Mouse (Mus musculus): ENCODE results near the gene Epo.
A peak's percentile ranks its signal among the peaks of the same experiment; 100 is the strongest.

Epo gene

DNA sequence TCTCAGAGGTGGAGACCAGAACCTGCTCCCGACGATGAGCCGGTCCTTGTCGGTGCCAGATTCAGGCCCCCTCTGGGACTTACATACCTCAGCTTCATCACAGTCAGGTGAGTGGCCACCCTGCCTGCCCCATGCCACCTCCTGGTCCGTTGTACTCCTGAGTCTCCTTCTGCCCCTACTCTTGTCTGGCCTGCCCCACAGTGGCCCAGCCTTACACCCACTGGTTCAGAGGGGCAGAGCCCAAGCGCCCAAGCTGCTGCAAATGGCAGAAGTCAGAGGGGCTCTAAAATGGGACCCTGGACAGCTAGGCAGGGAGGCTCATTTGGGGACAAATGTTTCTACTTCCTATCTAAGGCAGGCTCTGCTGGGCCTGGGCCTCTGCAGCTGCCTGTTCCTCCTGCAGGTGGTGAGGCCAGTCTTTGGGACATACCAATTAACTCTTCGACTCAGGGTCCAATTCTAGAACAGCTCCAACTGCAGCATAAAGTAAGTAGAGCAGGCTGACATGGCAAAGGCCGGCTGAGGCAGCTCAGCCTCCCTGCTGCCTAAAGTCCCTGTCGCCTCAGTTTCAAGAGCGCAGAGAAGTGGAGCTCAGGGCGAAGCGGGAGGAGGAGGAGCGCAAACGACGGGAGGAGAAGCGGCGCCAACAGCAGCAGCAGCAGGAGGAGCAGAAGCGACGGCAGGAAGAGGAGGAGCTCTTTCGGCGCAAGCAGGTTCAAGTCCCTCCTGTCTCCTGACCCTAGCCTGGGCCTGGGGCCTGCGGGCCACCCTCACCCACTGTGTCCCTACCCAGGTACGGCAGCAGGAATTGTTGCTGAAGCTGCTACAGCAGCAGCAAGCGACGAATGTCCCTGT, 9.4 kb downstream of the Epo start:
- no peak for ATAC-seq (ENCODE audit: insufficient number of reproducible peaks, low FRiP score, low TSS enrichment)

DNA sequence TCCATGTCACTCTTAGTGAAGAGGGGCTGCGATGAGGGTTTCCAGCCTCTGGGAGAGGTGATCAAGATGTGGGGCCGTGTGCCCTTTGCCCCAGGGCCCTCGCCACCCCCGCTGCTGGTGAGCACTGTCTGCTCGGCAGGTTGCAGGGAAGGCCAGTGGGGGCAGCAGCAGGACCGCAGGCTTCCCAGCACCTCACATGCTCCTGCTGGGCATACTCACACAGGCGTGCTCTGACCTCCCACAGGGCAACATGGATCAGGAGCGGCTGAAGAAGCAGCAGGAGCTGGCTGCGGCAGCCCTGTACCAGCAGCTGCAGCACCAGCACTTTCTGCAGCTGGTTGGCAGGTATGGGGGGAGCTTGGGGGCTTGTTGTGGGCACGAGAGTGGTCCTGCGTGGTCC, 10.3 kb downstream of the Epo start:
- ATAC-seq (ENCODE audit: insufficient number of reproducible peaks, low FRiP score, low TSS enrichment): no peak

DNA sequence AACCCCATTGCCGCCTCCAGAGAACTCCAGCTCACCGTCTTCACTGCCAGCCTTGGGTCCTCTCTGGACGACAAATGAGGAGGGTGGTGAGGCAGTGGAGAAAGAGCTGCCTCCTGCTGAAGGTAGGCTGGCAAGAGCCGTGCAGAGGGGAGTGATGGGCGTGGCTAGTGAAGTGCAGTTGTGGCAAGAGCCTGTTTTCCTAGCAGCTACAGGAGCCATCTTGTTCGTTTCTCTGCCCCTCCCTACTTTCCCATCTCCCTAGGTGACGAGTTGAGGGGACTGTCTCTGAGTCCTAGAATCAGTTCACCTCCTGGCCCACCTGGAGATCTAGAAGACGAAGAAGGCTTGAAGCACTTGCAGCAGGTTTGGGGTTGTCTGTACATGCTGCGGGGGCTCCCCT, 11.2 kb downstream of the Epo start:
- ATAC-seq (ENCODE audit: insufficient number of reproducible peaks, low FRiP score, low TSS enrichment): no peak

DNA sequence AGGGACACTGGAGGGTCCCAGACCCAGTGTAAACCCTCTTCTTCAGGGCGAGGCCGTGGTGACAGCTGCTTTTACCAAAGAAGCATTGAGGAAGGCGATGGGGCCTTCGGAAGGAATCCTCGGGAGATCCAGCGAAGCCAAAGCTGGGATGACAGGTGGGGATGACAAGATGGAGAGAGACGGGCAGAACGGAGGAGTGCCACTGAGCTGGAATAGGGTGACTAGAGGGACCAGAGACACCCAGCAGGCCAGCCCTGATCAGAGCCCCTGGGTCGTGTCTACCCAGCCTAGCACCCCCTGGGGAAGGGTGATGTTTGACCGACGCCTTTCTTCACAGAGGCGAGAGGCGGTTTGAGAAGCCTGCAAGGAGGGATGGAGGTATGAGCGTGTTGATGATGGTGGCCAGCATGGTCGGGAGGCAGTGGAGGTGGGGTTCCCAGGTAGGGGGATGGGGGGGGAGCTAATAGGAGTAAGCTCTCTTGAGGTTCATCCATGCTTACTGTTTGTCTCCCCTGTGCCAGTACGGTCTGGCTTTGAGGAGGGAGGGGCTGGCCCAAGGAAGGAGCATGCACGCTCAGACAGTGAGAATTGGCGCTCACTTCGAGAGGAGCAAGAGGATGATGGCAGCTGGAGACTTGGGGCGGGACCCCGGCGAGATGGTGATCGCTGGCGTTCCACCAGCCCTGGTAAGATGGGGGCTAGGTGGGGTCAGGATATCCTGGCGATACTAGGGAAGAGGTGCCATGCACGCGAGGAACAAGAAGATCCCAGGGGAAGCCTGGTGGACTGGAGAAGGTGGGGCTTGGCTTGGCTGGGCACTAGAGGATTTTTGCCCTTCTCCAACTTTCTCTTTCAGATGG, 13.1 kb downstream of the Epo start:
- no peak for ATAC-seq (ENCODE audit: insufficient number of reproducible peaks, low FRiP score, low TSS enrichment)

DNA sequence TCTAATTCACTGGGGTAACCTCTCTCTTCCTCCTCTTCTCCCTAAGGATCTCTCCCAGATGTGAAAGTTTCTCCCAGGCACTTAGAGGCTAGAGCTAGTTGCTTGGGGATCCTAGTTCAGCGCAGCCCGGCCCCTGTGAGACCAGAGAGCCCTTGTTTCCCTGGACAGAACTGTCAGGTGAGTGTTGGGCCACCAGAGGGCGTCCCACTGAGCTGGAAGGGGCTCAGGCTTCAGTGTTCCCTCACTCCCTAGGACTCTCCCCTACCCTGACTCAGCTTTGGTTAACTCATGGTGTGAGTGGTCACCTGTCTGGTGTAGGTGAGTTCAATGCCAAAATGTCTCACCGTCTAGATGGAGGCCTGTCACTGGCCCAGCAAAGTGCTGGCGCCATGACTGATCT, 14.6 kb downstream of the Epo start, which contains the start of gene Gigyf1:
Gigyf1 (plus strand) TSS at position 113 of the 400 bp plus-strand sequence.
- no peak for ATAC-seq (ENCODE audit: insufficient number of reproducible peaks, low FRiP score, low TSS enrichment)

DNA sequence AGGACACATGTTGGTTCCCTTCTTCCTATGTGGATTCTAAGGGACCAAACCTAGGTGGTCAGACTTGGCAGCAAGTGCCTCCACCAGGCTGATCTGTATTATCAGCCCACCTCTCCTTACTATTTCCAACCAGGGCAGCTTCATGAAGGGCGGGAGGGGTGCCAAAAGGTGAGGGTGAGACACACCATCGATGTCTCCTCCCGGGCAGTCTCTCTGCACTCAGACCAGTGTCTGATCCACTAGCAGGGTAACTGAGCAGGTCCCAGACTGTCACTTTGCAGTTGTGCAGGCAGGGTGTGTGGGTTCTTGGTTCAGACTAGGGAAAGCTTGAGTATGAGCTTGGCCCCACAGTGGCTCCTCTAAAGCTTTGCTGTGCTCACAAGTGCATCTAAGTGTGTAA, 18.2 kb downstream of the Epo start:
- ATAC-seq (ENCODE audit: insufficient number of reproducible peaks, low FRiP score, low TSS enrichment): no peak

DNA sequence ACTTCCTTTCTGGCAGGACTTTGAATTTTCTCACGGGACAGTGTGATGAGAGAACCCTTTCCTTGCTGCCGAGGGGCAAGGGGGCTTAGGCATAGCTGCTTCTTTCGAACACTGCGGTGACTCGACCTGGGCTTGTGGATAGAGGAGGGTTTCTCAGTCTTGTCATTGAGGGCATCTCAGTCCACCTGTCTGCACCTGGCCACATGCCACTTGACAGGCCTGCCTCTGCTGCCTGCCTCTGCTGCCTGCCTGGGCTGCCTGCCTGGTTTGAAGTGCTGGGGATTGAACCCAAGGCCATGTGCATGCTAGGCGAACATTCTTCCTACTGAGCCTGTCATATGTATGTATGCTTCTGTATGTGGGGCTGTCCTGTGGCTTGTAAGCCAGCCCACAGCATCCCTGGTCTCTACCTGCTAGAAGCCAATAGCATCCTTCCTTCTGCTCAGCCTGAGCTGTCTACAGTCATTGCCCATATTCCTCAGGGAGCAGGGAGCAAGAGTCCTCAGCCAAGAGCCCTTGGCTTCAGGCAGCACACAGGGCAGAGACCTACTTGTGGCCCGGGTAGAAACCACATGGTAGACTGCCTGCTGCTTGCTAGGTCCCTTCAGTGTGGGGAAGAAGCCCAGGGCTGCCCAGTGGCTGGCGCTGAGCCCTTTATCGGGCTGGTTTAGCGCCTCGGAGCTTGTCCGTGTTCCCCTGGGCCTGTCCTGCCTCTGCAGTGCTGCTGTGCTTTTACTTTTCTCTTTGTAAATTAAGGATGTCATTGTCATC, 18.9 kb downstream of the Epo start:
- no peak for ATAC-seq (ENCODE audit: insufficient number of reproducible peaks, low FRiP score, low TSS enrichment)

DNA sequence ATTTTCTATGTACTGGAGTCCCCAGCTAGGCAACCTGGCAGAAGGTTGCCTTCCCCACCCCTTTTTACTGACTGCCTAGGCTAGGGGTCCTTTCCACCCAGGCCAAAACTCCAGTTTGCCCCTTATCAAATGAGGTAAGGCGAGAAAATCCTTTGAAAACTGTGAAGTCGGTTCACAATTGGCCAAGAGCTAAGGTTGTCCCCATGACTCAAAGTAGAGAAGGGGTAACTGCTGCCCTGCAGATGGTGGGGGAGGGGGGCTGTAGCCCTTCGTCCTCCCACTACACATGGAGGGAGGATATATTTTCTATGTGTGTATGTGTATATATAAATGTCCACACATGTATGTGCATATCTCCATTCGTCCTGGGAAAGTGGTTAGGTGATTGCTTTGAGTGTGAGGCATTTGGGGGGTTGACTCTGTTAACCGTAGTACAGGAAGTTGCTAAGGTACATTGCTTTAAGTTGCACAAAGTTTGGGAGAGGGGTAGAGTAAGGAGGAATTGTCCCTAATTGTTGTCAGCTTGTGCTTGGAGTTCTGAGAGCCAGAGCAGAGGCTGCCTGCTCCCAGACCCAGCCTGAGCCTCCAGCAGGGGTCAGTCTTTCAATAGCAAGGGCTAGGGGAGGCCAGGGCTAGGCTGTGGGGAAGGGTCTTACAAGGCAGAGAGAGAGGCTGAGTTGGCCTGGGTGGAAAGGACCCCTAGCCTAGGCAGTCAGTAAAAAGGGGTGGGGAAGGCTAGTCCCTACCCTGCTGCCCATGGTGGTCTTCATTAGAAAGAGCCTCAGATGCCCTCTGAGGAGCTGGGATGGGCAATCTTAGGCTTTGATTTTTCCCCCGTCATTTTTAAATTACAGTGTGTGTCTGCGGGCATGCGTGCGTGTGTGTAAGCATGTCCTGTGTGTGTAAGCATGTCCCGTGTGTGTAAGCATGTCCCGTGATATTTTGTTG, 19.9 kb downstream of the Epo start:
- no peak for ATAC-seq (ENCODE audit: insufficient number of reproducible peaks, low FRiP score, low TSS enrichment)

DNA sequence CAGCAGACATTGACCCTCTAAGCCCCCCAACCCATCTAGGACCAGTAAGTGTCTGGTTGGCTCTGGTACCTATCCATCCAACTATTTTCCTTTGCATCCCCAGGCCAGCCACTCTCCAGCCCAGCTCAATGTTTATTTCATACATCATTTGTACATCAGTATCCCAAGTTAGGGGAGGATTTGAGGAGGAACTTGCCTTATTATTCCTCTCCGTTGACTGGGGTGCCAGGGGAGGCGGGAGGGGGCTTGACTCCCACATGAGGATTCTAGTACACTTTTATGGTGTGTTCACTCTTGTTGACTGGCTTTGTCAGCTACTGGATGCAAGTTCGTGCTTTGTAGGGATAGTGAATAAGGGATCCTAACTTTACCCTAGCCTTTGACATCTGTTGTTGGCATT, 21.3 kb downstream of the Epo start:
- ATAC-seq (ENCODE audit: insufficient number of reproducible peaks, low FRiP score, low TSS enrichment): no peak

DNA sequence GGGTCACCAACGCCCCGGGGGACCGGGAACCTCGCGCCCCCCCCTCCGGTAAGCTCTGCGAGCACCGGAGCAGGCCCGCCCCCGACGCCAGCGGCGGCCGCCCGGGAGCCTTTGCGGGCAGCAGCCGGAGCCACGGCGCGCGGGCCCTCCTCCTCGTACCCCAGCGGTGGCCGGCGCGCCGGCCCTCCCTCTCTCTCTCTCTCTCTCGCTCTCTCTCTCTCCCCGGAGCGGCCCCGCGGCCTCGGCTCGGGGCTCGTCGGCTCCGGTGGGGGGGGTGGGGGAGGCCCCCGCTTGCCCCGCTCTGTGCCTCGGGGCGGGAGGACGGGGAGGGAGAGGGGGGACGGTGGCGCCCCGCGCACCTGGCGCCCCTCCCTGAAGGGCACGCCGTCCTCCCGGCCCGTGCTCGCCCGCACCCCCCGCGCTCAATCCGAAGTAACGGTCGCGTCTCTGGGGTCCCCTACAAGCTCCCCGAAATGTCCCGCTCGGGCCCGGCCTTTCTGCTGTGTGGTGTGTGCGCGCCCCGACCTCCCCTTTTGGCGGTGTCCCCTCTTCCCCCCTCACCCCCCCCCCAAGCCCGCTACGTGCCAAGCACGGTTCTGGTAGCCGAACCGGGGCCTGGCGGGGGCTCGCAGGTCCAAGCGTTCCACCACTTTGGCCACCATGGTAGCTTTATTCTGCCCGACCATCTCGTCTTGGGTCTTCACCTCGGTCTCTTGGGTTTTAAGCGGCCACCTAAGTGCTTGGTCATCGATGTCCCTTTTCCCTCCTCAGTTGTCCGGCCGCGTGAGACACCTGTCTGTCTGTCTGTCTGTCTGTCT, 22.3 kb downstream of the Epo start:
- no peak for ATAC-seq (ENCODE audit: insufficient number of reproducible peaks, low FRiP score, low TSS enrichment)

DNA sequence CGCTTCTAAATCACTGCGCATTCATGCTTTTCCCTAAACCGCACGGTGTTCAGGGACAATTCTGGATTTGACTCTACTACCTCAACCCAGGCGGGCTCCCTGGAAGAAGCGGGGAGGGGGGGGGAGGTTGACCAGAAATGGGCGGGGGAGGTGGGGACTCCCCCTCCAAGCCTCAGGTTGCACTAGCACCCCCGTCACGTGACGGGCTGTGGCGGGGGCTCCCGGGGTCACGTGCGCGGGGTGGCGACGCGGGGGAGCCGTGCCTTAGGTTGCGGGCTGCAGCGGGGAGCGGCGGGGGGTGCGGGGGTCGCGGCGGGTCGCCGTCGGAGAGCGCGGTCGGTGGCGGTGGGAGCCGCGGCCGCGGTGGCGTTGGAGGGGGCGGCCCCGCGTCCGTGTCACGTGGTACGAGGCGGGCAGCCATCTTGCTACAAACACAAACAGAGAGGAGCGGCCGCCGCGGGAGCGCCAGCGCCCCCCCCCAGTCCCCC, 23.0 kb downstream of the Epo start:
- no peak for ATAC-seq (ENCODE audit: insufficient number of reproducible peaks, low FRiP score, low TSS enrichment)

DNA sequence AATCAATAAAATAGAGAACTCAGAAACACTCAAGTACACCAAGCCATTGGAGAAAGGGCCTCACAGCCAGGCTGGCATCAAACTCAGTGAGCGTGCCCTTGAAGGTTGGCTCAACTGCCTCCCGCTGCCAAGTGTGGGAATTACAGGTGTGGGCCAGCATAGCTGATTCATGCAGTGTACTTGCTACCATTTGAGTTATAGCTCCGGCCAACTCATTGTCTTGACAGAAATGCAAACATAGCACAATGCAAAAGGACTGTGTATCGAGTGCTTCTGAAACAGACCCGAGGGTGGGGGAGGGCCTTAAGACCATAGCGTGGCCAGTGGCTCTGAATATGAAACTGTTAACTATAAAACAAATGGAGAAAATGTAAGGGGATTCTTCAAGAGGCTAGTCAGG, 29.0 kb downstream of the Epo start:
- no peak for ATAC-seq (ENCODE audit: insufficient number of reproducible peaks, low FRiP score, low TSS enrichment)

DNA sequence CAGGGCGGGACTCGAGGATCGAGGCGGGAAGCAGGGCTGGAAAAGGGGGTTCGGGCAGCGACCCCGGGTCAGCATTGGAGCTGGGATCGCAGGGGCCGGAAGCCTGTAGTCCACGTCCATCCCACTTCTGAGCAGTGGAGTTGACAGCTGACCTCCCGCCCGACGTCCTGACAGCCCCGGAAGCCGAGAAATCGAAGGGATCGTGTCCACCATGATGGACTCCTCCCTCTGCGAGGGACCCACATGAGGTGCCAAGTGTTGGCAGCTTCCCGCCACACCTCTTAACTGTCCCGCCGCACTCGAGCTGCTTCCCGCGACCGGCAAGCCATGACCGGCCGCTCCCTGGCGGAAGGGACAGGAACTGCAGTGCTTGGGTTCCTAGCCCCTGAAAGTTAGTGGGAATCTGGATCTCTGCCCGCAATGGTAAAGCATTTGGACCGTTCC, 30.4 kb downstream of the Epo start:
- ATAC-seq (ENCODE audit: insufficient number of reproducible peaks, low FRiP score, low TSS enrichment): peak; percentile 59

DNA sequence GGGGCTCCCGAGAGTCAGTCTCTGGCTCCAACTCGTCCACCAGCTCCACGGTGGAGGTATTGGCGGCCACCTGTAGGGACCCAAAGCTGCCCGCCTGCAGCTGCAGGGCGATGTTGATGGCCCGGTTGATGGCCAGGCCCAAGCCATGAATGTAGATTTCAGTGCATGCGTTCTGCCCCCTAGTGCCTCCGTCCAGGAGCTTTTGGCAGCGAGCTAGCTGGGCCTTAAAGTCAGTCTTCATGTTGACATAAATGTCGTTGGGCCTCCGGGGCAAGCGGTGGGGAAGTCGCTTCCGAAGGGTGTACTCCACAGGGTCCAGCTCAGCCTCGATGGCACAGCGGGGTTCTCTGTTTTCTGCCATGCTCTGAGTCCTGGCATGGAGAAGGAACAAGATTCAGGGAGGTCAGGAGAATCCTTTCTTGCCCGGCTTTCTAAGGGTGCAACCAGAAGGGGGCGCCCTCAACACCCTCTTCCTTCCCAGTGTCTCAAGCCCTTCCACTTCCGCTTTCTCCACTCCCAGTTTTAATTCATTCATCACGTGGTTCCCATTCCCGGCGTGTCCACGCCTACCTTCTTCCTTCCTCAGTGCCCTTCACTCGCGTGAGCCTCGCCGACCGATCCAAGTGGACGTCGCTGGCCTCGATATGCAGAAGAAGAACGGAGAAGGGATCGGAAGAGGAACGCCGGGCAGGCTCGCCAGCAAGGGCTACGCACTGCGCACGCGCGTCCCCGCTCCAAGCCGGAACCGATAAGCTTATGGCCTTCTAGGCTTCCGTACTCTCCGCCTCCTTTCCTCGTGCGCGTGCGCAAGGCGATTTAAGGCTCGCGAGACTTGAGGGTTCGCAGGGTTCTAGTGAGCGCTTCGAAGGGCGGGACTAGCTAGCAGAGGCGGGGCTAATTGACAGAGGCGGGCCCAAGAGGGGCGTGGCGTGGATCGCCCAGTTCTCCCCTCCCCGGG, 31.1 kb downstream of the Epo start, which contains the start of gene Pop7:
Pop7 (minus strand) TSS at position 810 of the 958 bp plus-strand sequence.
- ATAC-seq (ENCODE audit: insufficient number of reproducible peaks, low FRiP score, low TSS enrichment): peak; percentile 76

DNA sequence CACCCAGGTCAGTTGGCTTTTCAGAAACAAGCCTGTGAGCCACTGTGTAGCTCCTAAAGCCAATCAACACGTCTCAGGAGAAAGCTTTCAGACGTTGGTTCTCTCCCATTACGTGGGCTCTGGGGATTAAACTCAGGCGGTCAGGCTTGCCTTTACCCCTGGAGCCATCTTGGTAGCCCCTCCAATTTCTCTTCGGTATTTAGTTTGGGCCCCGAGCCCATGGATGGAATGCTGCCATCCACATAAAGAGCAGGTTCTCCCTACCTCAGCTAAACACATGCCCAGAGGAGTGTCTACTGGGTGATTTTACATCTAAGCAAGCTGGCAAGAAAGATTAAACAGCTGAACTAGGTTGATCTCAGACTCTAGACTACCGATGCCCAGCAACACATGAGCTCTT, 32.9 kb downstream of the Epo start:
- ATAC-seq (ENCODE audit: insufficient number of reproducible peaks, low FRiP score, low TSS enrichment): no peak

DNA sequence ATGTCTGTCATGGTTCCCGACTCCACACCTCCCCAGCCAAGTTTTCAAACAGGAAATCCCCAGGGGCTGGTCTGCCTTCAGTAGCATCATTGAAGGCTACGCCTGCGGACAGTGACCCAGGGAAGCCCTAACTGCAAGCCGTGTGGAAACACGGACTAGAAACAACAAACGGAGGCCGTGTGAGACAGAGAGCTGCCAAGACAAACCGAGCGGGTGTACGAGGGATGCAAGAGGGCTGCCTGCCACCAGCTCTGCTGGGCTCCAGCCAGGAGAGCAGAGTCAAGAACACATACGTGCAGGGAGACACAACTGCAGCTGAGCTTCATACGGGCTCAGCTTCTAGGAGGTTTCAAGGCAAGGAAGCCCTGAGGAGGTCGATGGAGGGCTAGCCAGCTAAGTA, 39.2 kb downstream of the Epo start:
- ATAC-seq (ENCODE audit: insufficient number of reproducible peaks, low FRiP score, low TSS enrichment): no peak

DNA sequence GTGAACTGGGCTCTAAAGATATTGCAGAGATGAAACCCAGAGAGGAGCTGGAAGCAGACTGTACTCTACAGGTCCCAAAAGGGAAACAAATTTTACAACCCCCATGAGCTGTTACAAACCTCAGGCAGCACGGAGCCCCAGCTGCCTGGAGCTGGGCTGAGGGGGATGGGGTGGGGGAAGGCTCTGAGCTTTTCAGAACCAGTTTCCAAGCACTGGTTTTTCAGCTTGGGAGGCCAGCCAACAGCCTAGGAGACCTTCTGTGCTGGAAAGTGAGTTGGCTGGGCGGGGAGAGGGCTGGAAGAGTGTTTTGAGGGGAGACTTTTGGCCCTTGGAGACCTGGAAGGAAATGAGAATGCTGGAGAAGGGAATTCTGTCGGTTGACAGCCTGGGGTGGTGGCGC, 41.5 kb downstream of the Epo start:
- no peak for ATAC-seq (ENCODE audit: insufficient number of reproducible peaks, low FRiP score, low TSS enrichment)

Data from cerebellum, adult (tissue).